Mouse (Mus musculus): Measurements from ENCODE around the gene Slc12a5.

Gene Slc12a5

GRCm38 (mm10) chr2:165020490-165020889 lies 59.9 kb downstream of the Slc12a5 start:
- in situ Hi-C loops (cut with MboI, MseI), result no loop called here

GRCm38 (mm10) chr2:165027163-165027562 lies 66.6 kb downstream of the Slc12a5 start:
- in situ Hi-C loops (cut with MboI, MseI), result no loop called here

GRCm38 (mm10) chr2:165032533-165032932 lies 71.9 kb downstream of the Slc12a5 start:
- in situ Hi-C loops (cut with MboI, MseI), result no loop called here

GRCm38 (mm10) chr2:165033306-165033705 lies 72.7 kb downstream of the Slc12a5 start:
- in situ Hi-C loops (cut with MboI, MseI), result no loop called here

GRCm38 (mm10) chr2:165034131-165035057 lies 73.8 kb downstream of the Slc12a5 start, which contains the start of gene Ncoa5:
Gene Ncoa5, minus strand, starts transcription at chr2:165034867.
- in situ Hi-C loops (cut with MboI, MseI), result no loop called here

- in situ Hi-C loops (cut with MboI, MseI), result no loop called here
These were observed 74.4 kb downstream of the Slc12a5 start for GRCm38 (mm10) chr2:165035058-165035431.

GRCm38 (mm10) chr2:165037415-165037814 lies 76.8 kb downstream of the Slc12a5 start:
- in situ Hi-C loops (cut with MboI, MseI), result no loop called here

- in situ Hi-C loops (cut with MboI, MseI), result loop anchor here (10.0 kb wide), 1 partner anchor 1017 kb away; the partner anchor contains the start of gene Pabpc1l
These were observed 81.5 kb downstream of the Slc12a5 start for GRCm38 (mm10) chr2:165042126-165042525.

- in situ Hi-C loops (cut with MboI, MseI), result loop anchor here (10.0 kb wide), 1 partner anchor 1018 kb away; the partner anchor contains the start of gene Pabpc1l
These were observed 82.6 kb downstream of the Slc12a5 start for GRCm38 (mm10) chr2:165043090-165043636.

- in situ Hi-C loops (cut with MboI, MseI), result loop anchor here (10.0 kb wide), 1 partner anchor 1019 kb away; the partner anchor contains the start of gene Pabpc1l
These were observed 83.1 kb downstream of the Slc12a5 start for GRCm38 (mm10) chr2:165043729-165044128.

- in situ Hi-C loops (cut with MboI, MseI), result loop anchor here (10.0 kb wide), 1 partner anchor 1024 kb away; the partner anchor contains the start of gene Pabpc1l
These were observed 88.4 kb downstream of the Slc12a5 start for GRCm38 (mm10) chr2:165049044-165049443.

Data from regulatory T cell (primary cell).